Mouse (Mus musculus) intestine, embryonic 16.5 days (tissue): ENCODE data around the gene Gm28043. TPM values are rescaled to one million over a fixed set of nuclear protein-coding genes. Genes with fewer than 3 reads are reported as not detected.

Experiments
- ATAC-seq: fragments of 200-750 bp; cut with Nextera tagmentation; 2 replicates; pipeline ENCODE4 v1.8.0; 2017; ENCODE audit warnings: moderate TSS enrichment, moderate library complexity
- H3K27ac ChIP-seq: fragments of 300-500 bp; sonication (generic); 2 replicates; pipeline ENCODE4 v1.5.1; 2014; ENCODE audit warnings: mild to moderate bottlenecking, low read length
- H3K27me3 ChIP-seq: fragments of 300-500 bp; sonication (generic); replicated peaks from 2 replicates; pipeline ENCODE4 v1.6.1; 2014; ENCODE audit warnings: low read length, control low read depth, mixed read lengths; ENCODE audit not compliant: control insufficient read depth, insufficient read depth
- H3K36me3 ChIP-seq: fragments of 300-500 bp; sonication (generic); 2 replicates; pipeline ENCODE4 v1.6.1; 2014; ENCODE audit warnings: low read length, control low read depth; ENCODE audit not compliant: control insufficient read depth, insufficient read depth
- H3K4me1 ChIP-seq: fragments of 300-500 bp; sonication (generic); 2 replicates; pipeline ENCODE4 v1.6.1; 2014; ENCODE audit warnings: low read length, control low read depth, mixed read lengths; ENCODE audit not compliant: control insufficient read depth, insufficient read depth
- H3K4me2 ChIP-seq: fragments of 300-500 bp; sonication (generic); 2 replicates; pipeline ENCODE4 v1.6.1; 2014; ENCODE audit warnings: low read depth, low read length, control low read depth
- H3K4me3 ChIP-seq: fragments of 300-500 bp; sonication (generic); 2 replicates; pipeline ENCODE4 v1.5.1; 2014; ENCODE audit warnings: mild to moderate bottlenecking, low read length
- H3K9ac ChIP-seq: fragments of 300-500 bp; sonication (generic); 2 replicates; pipeline ENCODE4 v1.6.1; 2014; ENCODE audit warnings: low read depth, low read length
- H3K9me3 ChIP-seq: fragments of 300-500 bp; sonication (generic); 2 replicates; pipeline ENCODE4 v1.6.1; 2016; ENCODE audit warnings: low read length, control low read depth; ENCODE audit not compliant: control insufficient read depth
- WGBS: fragments of 180-500 bp; shearing (Covaris S2); extraction: QIAGEN DNeasy Blood & Tissue Kit; methylation state at CpG from one replicate; pipeline ENCODE4 v1.1.7; 2014; 5-methylcytosine and 5-hydroxymethylcytosine counted together
- microRNA-seq: library from miRNA; unstranded; fragments of <30 nt; microRNA quantifications from one replicate; pipeline ENCODE4, GENCODE M21; 2016
- polyA plus RNA-seq: library from polyadenylated mRNA; unstranded; fragments of >200 nt; fragmentation: Nextera tagmentation; extraction: Ambion mirVana; gene quantifications from 2 replicates; pipeline ENCODE4 v1.2.1, GENCODE M21; 2015

The Gm28043 gene
- polyA plus RNA-seq, 1 experiment from 2014 or later, result 2.0 TPM

DNA sequence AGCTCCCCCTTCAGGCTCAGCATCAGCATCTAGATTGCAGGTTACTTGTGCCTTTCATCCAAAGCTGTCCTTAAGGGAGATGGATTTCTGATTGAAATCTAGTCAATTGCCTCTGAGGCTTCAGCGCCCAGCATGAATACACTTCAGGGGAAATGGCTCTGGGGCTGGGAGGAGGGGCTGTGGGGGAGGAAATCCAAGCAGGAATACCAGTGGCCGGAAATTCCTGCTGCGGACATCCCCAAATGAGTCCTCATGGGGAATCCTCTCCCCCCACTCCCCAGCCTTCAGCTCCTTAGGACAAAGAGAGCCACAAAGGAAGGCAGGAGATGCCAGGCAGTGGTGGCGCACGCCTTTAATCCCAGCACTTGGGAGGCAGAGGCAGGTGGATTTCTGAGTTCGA lies 132.8 kb downstream of the Gm28043 start:
- ATAC-seq, result no peak
- H3K27me3 ChIP-seq, result no peaks in the 10 kb centered on the region
- H3K4me2 ChIP-seq, result no peak overlapping the region
- H3K9ac ChIP-seq, result no peak overlapping the region
- H3K27ac ChIP-seq, result no peak overlapping the region
- H3K4me1 ChIP-seq, result 0 out of 2 replicates have a peak, but pooled peaks cover 4% of the 10 kb centered on the region
- no peaks in the 10 kb centered on the region for H3K36me3 ChIP-seq
- WGBS, result 66% methylated on average over 6 of the region's 6 CpGs
- no peak overlapping the region for H3K4me3 ChIP-seq
- no peaks in the 10 kb centered on the region for H3K9me3 ChIP-seq

Small RNA genes within 50 kb of the gene (microRNA-seq; reads per million reads assigned to microRNA genes)
- gene Mir7667, result not detected

Other genes starting within 250 kb of the Gm28043 start
- 11.8 and 12.8 TPM in 2 replicates for gene Pim1, start 124.1 kb upstream of the Gm28043 start, polyA plus RNA-seq
- not detected in 2 replicates for gene Gm17657, start 65.2 kb upstream of the Gm28043 start, polyA plus RNA-seq
- 12.4 and 12.6 TPM in 2 replicates for gene Tbc1d22b, start 65.1 kb upstream of the Gm28043 start, polyA plus RNA-seq
- gene Tmem217, start 62.5 kb upstream of the Gm28043 start, polyA plus RNA-seq, result 0.33 and 0.87 TPM in 2 replicates
- gene Rnf8, start 86 bp upstream of the Gm28043 start, polyA plus RNA-seq, result 51.0 and 55.9 TPM in 2 replicates
- 85.9 and 92.7 TPM in 2 replicates for gene Cmtr1, start 45.7 kb downstream of the Gm28043 start, polyA plus RNA-seq
- gene Ccdc167, start 102.2 kb downstream of the Gm28043 start, polyA plus RNA-seq, result 10.2 and 12.4 TPM in 2 replicates